Mouse (Mus musculus): Measurements from ENCODE around the gene Mmp27. TPM values are rescaled to one million over a fixed set of nuclear protein-coding genes. Genes with fewer than 3 reads are reported as not detected.

The Mmp27 gene
- polyA plus RNA-seq (2014; fragmentation: Nextera tagmentation; extraction: Ambion mirVana) = not detected in 2 replicates

GRCm38 (mm10) chr9:7571162-7571561 lies at the start of gene Mmp27:
Gene Mmp27, plus strand, starts transcription at chr9:7571396.
- H3K27me3 ChIP-seq (ENCODE audit: control insufficient read depth, insufficient read depth, low read length) = no peaks in the 10 kb centered on the region
- WGBS = 63% methylated on average over 4 of the region's 4 CpGs
- no peak within 1 kb of the TSS for H3K4me3 ChIP-seq (ENCODE audit: low read depth, low read length)
- no peak for ATAC-seq (ENCODE audit: insufficient number of reproducible peaks, insufficient read depth, low FRiP score, low read depth)
- no peaks in the 10 kb centered on the region for H3K4me1 ChIP-seq (ENCODE audit: control insufficient read depth, insufficient read depth, low read length)
- no peaks in the 10 kb centered on the region for H3K36me3 ChIP-seq (ENCODE audit: control insufficient read depth, insufficient read depth, low read length)
- no peak within 1 kb of the TSS for H3K9ac ChIP-seq (replicated peaks; ENCODE audit: low read depth, low read length)
- no peak within 1 kb of the TSS for H3K4me2 ChIP-seq (replicated peaks; ENCODE audit: low read depth, low read length)
- H3K27ac ChIP-seq (ENCODE audit: low read length) = no peak within 1 kb of the TSS
- H3K9me3 ChIP-seq (ENCODE audit: control insufficient read depth, low read depth, low read length) = no peaks in the 10 kb centered on the region

GRCm38 (mm10) chr9:7526255-7526940 lies 44.8 kb upstream of the Mmp27 start:
- Histone ChIP-seq H3K4me2 (replicated peaks; ENCODE audit: low read depth, low read length) (no peak overlapping the region), H3K4me1 (ENCODE audit: control insufficient read depth, insufficient read depth, low read length) (no peaks in the 10 kb centered on the region), H3K9ac (replicated peaks; ENCODE audit: low read depth, low read length) (no peak overlapping the region), H3K36me3 (ENCODE audit: control insufficient read depth, insufficient read depth, low read length) (no peaks in the 10 kb centered on the region), H3K9me3 (ENCODE audit: control insufficient read depth, low read depth, low read length) (no peaks in the 10 kb centered on the region), H3K27me3 (ENCODE audit: control insufficient read depth, insufficient read depth, low read length) (no peaks in the 10 kb centered on the region), H3K27ac (ENCODE audit: low read length) (no peak overlapping the region), H3K4me3 (ENCODE audit: low read depth, low read length) (no peak overlapping the region)
- WGBS = 63% methylated on average over 4 of the region's 4 CpGs
- ATAC-seq (ENCODE audit: insufficient number of reproducible peaks, insufficient read depth, low FRiP score, low read depth) = no peak

DNA sequence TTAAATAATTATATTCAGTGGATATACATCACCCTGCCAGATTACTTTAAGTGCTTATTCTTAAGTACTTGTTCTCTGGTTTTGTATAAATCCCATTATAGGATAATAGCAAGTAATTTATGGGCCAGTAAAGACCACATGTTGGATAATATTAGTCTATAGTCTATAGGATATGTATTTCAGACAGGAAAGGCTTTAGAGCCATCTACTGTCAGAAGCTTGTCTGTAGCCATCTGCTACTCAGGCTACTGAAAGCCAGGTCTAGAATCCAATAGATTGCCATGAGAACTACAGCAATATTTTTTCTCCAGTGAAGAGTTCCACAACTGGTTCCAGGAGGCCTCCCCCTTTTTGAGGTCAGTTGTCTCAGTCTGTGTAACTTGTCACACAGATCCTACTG lies 28.4 kb upstream of the Mmp27 start:
- H3K4me1 ChIP-seq (ENCODE audit: control insufficient read depth, insufficient read depth, low read length) = peaks cover 9% of the 10 kb centered on the region
- no peaks in the 10 kb centered on the region for H3K36me3 ChIP-seq (ENCODE audit: control insufficient read depth, insufficient read depth, low read length)
- no peak overlapping the region for H3K4me3 ChIP-seq (ENCODE audit: low read depth, low read length)
- H3K9me3 ChIP-seq (ENCODE audit: control insufficient read depth, low read depth, low read length) = no peaks in the 10 kb centered on the region
- H3K27me3 ChIP-seq (ENCODE audit: control insufficient read depth, insufficient read depth, low read length) = no peaks in the 10 kb centered on the region
- no peak overlapping the region for H3K9ac ChIP-seq (replicated peaks; ENCODE audit: low read depth, low read length)
- no peak overlapping the region for H3K27ac ChIP-seq (ENCODE audit: low read length)
- H3K4me2 ChIP-seq (replicated peaks; ENCODE audit: low read depth, low read length) = no peak overlapping the region
- no peak for ATAC-seq (ENCODE audit: insufficient number of reproducible peaks, insufficient read depth, low FRiP score, low read depth)

- peak overlapping the region; percentile 44 for H3K27ac ChIP-seq (ENCODE audit: low read length)
- H3K4me3 ChIP-seq (ENCODE audit: low read depth, low read length) = no peak overlapping the region
- no peak overlapping the region for H3K4me2 ChIP-seq (replicated peaks; ENCODE audit: low read depth, low read length)
- H3K9ac ChIP-seq (replicated peaks; ENCODE audit: low read depth, low read length) = no peak overlapping the region
- no peaks in the 10 kb centered on the region for H3K27me3 ChIP-seq (ENCODE audit: control insufficient read depth, insufficient read depth, low read length)
- 37% methylated on average over 1 of the region's 1 CpGs for WGBS
- no peaks in the 10 kb centered on the region for H3K9me3 ChIP-seq (ENCODE audit: control insufficient read depth, low read depth, low read length)
- H3K36me3 ChIP-seq (ENCODE audit: control insufficient read depth, insufficient read depth, low read length) = no peaks in the 10 kb centered on the region
- peaks cover 9% of the 10 kb centered on the region for H3K4me1 ChIP-seq (ENCODE audit: control insufficient read depth, insufficient read depth, low read length)
- no peak for ATAC-seq (ENCODE audit: insufficient number of reproducible peaks, insufficient read depth, low FRiP score, low read depth)
Measured at GRCm38 (mm10) chr9:7544923-7545457, 26.2 kb upstream of the Mmp27 start.

GRCm38 (mm10) chr9:7545471-7545870 lies 25.7 kb upstream of the Mmp27 start:
- no peak overlapping the region for H3K4me2 ChIP-seq (replicated peaks; ENCODE audit: low read depth, low read length)
- no peaks in the 10 kb centered on the region for H3K36me3 ChIP-seq (ENCODE audit: control insufficient read depth, insufficient read depth, low read length)
- peaks cover 9% of the 10 kb centered on the region for H3K4me1 ChIP-seq (ENCODE audit: control insufficient read depth, insufficient read depth, low read length)
- no peaks in the 10 kb centered on the region for H3K27me3 ChIP-seq (ENCODE audit: control insufficient read depth, insufficient read depth, low read length)
- H3K9me3 ChIP-seq (ENCODE audit: control insufficient read depth, low read depth, low read length) = no peaks in the 10 kb centered on the region
- peak overlapping the region; percentile 44; the same call in 1 of the 2 replicates for H3K27ac ChIP-seq (ENCODE audit: low read length)
- WGBS = 36% methylated on average over 1 of the region's 1 CpGs
- ATAC-seq (ENCODE audit: insufficient number of reproducible peaks, insufficient read depth, low FRiP score, low read depth) = peak; percentile 90
- no peak overlapping the region for H3K4me3 ChIP-seq (ENCODE audit: low read depth, low read length)
- no peak overlapping the region for H3K9ac ChIP-seq (replicated peaks; ENCODE audit: low read depth, low read length)

- 87% methylated on average over 7 of the region's 7 CpGs for WGBS
- ATAC-seq (ENCODE audit: insufficient number of reproducible peaks, insufficient read depth, low FRiP score, low read depth) = no peak
Measured at GRCm38 (mm10) chr9:7545920-7546319, 25.3 kb upstream of the Mmp27 start.

DNA sequence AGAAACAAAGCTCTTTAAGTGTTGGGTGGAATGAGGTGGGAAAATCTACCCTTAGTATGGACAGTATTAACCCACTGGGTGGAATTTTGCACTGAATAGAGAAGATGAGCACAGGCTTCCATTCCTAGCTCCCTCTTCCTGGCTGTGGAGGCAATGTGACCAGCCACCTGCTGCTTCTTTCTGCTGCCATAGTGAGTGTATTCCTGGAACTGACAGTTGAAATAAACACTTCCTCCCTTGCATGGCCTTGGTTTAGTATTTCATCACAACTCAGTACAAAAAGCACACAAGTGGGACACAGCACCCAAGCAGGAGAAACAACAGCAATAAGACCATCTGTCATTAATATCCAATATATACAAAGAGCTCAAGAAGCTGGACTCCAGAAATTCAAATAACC lies 19.3 kb upstream of the Mmp27 start:
- Histone ChIP-seq H3K36me3 (ENCODE audit: control insufficient read depth, insufficient read depth, low read length) (no peaks in the 10 kb centered on the region), H3K4me2 (replicated peaks; ENCODE audit: low read depth, low read length) (no peak overlapping the region), H3K4me3 (ENCODE audit: low read depth, low read length) (no peak overlapping the region), H3K9ac (replicated peaks; ENCODE audit: low read depth, low read length) (no peak overlapping the region), H3K9me3 (ENCODE audit: control insufficient read depth, low read depth, low read length) (no peaks in the 10 kb centered on the region), H3K27me3 (ENCODE audit: control insufficient read depth, insufficient read depth, low read length) (no peaks in the 10 kb centered on the region), H3K27ac (ENCODE audit: low read length) (no peak overlapping the region), H3K4me1 (ENCODE audit: control insufficient read depth, insufficient read depth, low read length) (no peaks in the 10 kb centered on the region)
- ATAC-seq (ENCODE audit: insufficient number of reproducible peaks, insufficient read depth, low FRiP score, low read depth) = no peak

More at GRCm38 (mm10) chr9:7545920-7546319, 25.3 kb upstream of the Mmp27 start:
- no peak overlapping the region for H3K4me2 ChIP-seq (replicated peaks; ENCODE audit: low read depth, low read length)
- no peaks in the 10 kb centered on the region for H3K36me3 ChIP-seq (ENCODE audit: control insufficient read depth, insufficient read depth, low read length)
- peak overlapping the region; percentile 69; the same call in 1 of the 2 replicates for H3K27ac ChIP-seq (ENCODE audit: low read length)
- H3K9ac ChIP-seq (replicated peaks; ENCODE audit: low read depth, low read length) = no peak overlapping the region
- no peaks in the 10 kb centered on the region for H3K9me3 ChIP-seq (ENCODE audit: control insufficient read depth, low read depth, low read length)
- H3K4me1 ChIP-seq (ENCODE audit: control insufficient read depth, insufficient read depth, low read length) = peaks cover 9% of the 10 kb centered on the region
- no peak overlapping the region for H3K4me3 ChIP-seq (ENCODE audit: low read depth, low read length)
- no peaks in the 10 kb centered on the region for H3K27me3 ChIP-seq (ENCODE audit: control insufficient read depth, insufficient read depth, low read length)

DNA sequence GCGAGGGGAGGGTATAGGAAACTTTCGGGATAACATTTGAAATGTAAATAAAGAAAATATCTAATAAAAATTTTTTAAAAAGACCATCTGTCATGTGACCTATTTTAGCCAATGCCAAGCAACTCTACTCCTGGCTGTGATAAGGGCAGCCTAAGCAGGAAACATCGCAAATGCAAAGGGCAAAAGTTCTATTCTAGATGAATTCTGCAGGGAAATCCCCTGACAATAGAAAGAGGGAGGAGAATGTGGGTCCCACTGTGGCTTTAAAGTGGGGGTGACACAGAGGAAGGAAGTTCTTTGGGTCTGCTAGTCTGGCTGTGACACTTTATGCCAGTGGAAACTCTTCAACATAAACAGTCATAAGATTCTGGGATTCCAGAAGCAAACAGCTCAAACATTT lies 17.7 kb upstream of the Mmp27 start:
- Histone ChIP-seq H3K4me2 (replicated peaks; ENCODE audit: low read depth, low read length) (no peak overlapping the region), H3K36me3 (ENCODE audit: control insufficient read depth, insufficient read depth, low read length) (no peaks in the 10 kb centered on the region), H3K4me3 (ENCODE audit: low read depth, low read length) (no peak overlapping the region), H3K9me3 (ENCODE audit: control insufficient read depth, low read depth, low read length) (no peaks in the 10 kb centered on the region), H3K27me3 (ENCODE audit: control insufficient read depth, insufficient read depth, low read length) (no peaks in the 10 kb centered on the region), H3K9ac (replicated peaks; ENCODE audit: low read depth, low read length) (no peak overlapping the region), H3K4me1 (ENCODE audit: control insufficient read depth, insufficient read depth, low read length) (no peaks in the 10 kb centered on the region), H3K27ac (ENCODE audit: low read length) (no peak overlapping the region)
- no peak for ATAC-seq (ENCODE audit: insufficient number of reproducible peaks, insufficient read depth, low FRiP score, low read depth)
- 76% methylated on average over 3 of the region's 3 CpGs for WGBS

GRCm38 (mm10) chr9:7554382-7554781 lies 16.8 kb upstream of the Mmp27 start:
- H3K4me1 ChIP-seq (ENCODE audit: control insufficient read depth, insufficient read depth, low read length) = no peaks in the 10 kb centered on the region; the same call in 1 of the 2 replicates
- H3K4me3 ChIP-seq (ENCODE audit: low read depth, low read length) = no peak overlapping the region
- H3K27ac ChIP-seq (ENCODE audit: low read length) = no peak overlapping the region
- no peak overlapping the region for H3K4me2 ChIP-seq (replicated peaks; ENCODE audit: low read depth, low read length)
- no peaks in the 10 kb centered on the region for H3K36me3 ChIP-seq (ENCODE audit: control insufficient read depth, insufficient read depth, low read length)
- ATAC-seq (ENCODE audit: insufficient number of reproducible peaks, insufficient read depth, low FRiP score, low read depth) = no peak
- WGBS = 53% methylated on average over 3 of the region's 3 CpGs
- no peak overlapping the region for H3K9ac ChIP-seq (replicated peaks; ENCODE audit: low read depth, low read length)
- no peaks in the 10 kb centered on the region for H3K9me3 ChIP-seq (ENCODE audit: control insufficient read depth, low read depth, low read length)
- H3K27me3 ChIP-seq (ENCODE audit: control insufficient read depth, insufficient read depth, low read length) = no peaks in the 10 kb centered on the region
